Mouse (Mus musculus): ENCODE data around the gene Ifi208. TPM values are rescaled to one million over a fixed set of nuclear protein-coding genes. Genes with fewer than 3 reads are reported as not detected.
A peak's percentile ranks its signal among the peaks of the same experiment; 100 is the strongest.
"Not testable (repeated sequence)": the region's sequence is repeated elsewhere in the genome, so short reads cannot be mapped to it uniquely, and the experiment has no call there.

The Ifi208 gene
- polyA plus RNA-seq, 1 experiment, result not detected

GRCm38 (mm10) chr1:173733219-173733618 is 59.7 kb downstream of the Ifi208 start:
- Histone ChIP-seq H3K27ac (ENCODE audit: control insufficient read depth, insufficient read depth, low read depth, low read length, poor library complexity) (no peak overlapping the region), H3K4me1 (ENCODE audit: control insufficient read depth, insufficient read depth, low read length) (no peaks in the 10 kb centered on the region), H3K4me3 (replicated peaks; ENCODE audit: control insufficient read depth, low read depth, low read length) (no peak overlapping the region)
- TF ChIP-seq CTCF (IDR thresholded peaks at IDR 0.05; ENCODE audit: control insufficient read depth, insufficient read depth, low read length) (no peak), POLR2A (IDR thresholded peaks at IDR 0.05; ENCODE audit: borderline replicate concordance, control insufficient read depth, low read depth, low read length) (no peak)
- WGBS, result 67% methylated on average over 7 of the region's 7 CpGs

GRCm38 (mm10) chr1:173735015-173735414 is 61.5 kb downstream of the Ifi208 start:
- not testable (repeated sequence) for H3K4me3 ChIP-seq (replicated peaks; ENCODE audit: control insufficient read depth, low read depth, low read length); H3K27ac ChIP-seq (ENCODE audit: control insufficient read depth, insufficient read depth, low read depth, low read length, poor library complexity); H3K4me1 ChIP-seq (ENCODE audit: control insufficient read depth, insufficient read depth, low read length)
- WGBS, result 79% methylated on average over 4 of the region's 4 CpGs

- no peaks in the 10 kb centered on the region for H3K4me1 ChIP-seq (ENCODE audit: control insufficient read depth, insufficient read depth, low read length)
- TF ChIP-seq POLR2A (IDR thresholded peaks at IDR 0.05; ENCODE audit: borderline replicate concordance, control insufficient read depth, low read depth, low read length), result no peak
- no peak for TF ChIP-seq CTCF (IDR thresholded peaks at IDR 0.05; ENCODE audit: control insufficient read depth, insufficient read depth, low read length)
- no peak overlapping the region for H3K27ac ChIP-seq (ENCODE audit: control insufficient read depth, insufficient read depth, low read depth, low read length, poor library complexity)
- no peak overlapping the region for H3K4me3 ChIP-seq (replicated peaks; ENCODE audit: control insufficient read depth, low read depth, low read length)
- WGBS, result 60% methylated on average over 2 of the region's 2 CpGs
These were observed 63.5 kb downstream of the Ifi208 start for GRCm38 (mm10) chr1:173736986-173737385.

- no peaks in the 10 kb centered on the region for H3K4me1 ChIP-seq (ENCODE audit: control insufficient read depth, insufficient read depth, low read length)
- H3K27ac ChIP-seq (ENCODE audit: control insufficient read depth, insufficient read depth, low read depth, low read length, poor library complexity), result no peak overlapping the region
- TF ChIP-seq POLR2A (IDR thresholded peaks at IDR 0.05; ENCODE audit: borderline replicate concordance, control insufficient read depth, low read depth, low read length) (no peak), CTCF (IDR thresholded peaks at IDR 0.05; ENCODE audit: control insufficient read depth, insufficient read depth, low read length) (no peak)
- H3K4me3 ChIP-seq (replicated peaks; ENCODE audit: control insufficient read depth, low read depth, low read length), result no peak overlapping the region
These were observed 67.1 kb downstream of the Ifi208 start for GRCm38 (mm10) chr1:173740537-173740936.

GRCm38 (mm10) chr1:173741656-173742055 is 68.2 kb downstream of the Ifi208 start, which contains the start of gene Ifi207:
TSS of gene Ifi207 (minus strand) at chr1:173741747.
- Histone ChIP-seq H3K27ac (ENCODE audit: control insufficient read depth, insufficient read depth, low read depth, low read length, poor library complexity) (peak within 1 kb of the TSS; percentile 33; the same call in 1 of the 2 replicates), H3K4me1 (ENCODE audit: control insufficient read depth, insufficient read depth, low read length) (no peaks in the 10 kb centered on the region), H3K4me3 (replicated peaks; ENCODE audit: control insufficient read depth, low read depth, low read length) (peak within 1 kb of the TSS; percentile 30)
- WGBS, result 28% methylated on average over 4 of the region's 4 CpGs
- TF ChIP-seq POLR2A (IDR thresholded peaks at IDR 0.05; ENCODE audit: borderline replicate concordance, control insufficient read depth, low read depth, low read length) (no peak), CTCF (IDR thresholded peaks at IDR 0.05; ENCODE audit: control insufficient read depth, insufficient read depth, low read length) (no peak)

GRCm38 (mm10) chr1:173742262-173742661 is 68.8 kb downstream of the Ifi208 start:
- WGBS, result 50% methylated on average over 1 of the region's 1 CpGs
- no peak for TF ChIP-seq CTCF (IDR thresholded peaks at IDR 0.05; ENCODE audit: control insufficient read depth, insufficient read depth, low read length)
- no peak for TF ChIP-seq POLR2A (IDR thresholded peaks at IDR 0.05; ENCODE audit: borderline replicate concordance, control insufficient read depth, low read depth, low read length)
- Histone ChIP-seq H3K27ac (ENCODE audit: control insufficient read depth, insufficient read depth, low read depth, low read length, poor library complexity) (no peak overlapping the region), H3K4me3 (replicated peaks; ENCODE audit: control insufficient read depth, low read depth, low read length) (no peak overlapping the region), H3K4me1 (ENCODE audit: control insufficient read depth, insufficient read depth, low read length) (no peaks in the 10 kb centered on the region)

Other genes starting within 250 kb of the Ifi208 start
- 0.84 and 3.1 TPM in 2 replicates for gene Ifi206, start 182.6 kb upstream of the Ifi208 start, polyA plus RNA-seq (2011; ENCODE audit: insufficient read depth, insufficient read length, low replicate concordance, missing spikeins)
- gene Ifi214, start 137.7 kb upstream of the Ifi208 start, polyA plus RNA-seq (2011; ENCODE audit: insufficient read depth, insufficient read length, low replicate concordance, missing spikeins), result 1.8 and 4.9 TPM in 2 replicates
- gene Ifi213, start 74.4 kb upstream of the Ifi208 start, polyA plus RNA-seq (2011; ENCODE audit: insufficient read depth, insufficient read length, low replicate concordance, missing spikeins), result 5.8 and 10.6 TPM in 2 replicates
- 14.9 and 27.3 TPM in 2 replicates for gene Ifi209, start 42.8 kb upstream of the Ifi208 start, polyA plus RNA-seq (2011; ENCODE audit: insufficient read depth, insufficient read length, low replicate concordance, missing spikeins)
- gene Ifi207, start 68.1 kb downstream of the Ifi208 start, polyA plus RNA-seq (2011; ENCODE audit: insufficient read depth, insufficient read length, low replicate concordance, missing spikeins), result 4.1 and 11.9 TPM in 2 replicates
- 9.6 and 21.3 TPM in 2 replicates for gene Ifi204, start 93.3 kb downstream of the Ifi208 start, polyA plus RNA-seq (2011; ENCODE audit: insufficient read depth, insufficient read length, low replicate concordance, missing spikeins)
- 5.0 and 20.2 TPM in 2 replicates for gene Ifi211, start 239.4 kb downstream of the Ifi208 start, polyA plus RNA-seq (2011; ENCODE audit: insufficient read depth, insufficient read length, low replicate concordance, missing spikeins)